Mouse (Mus musculus): ENCODE measurements around the gene Rcbtb2.
"Not testable (repeated sequence)": the region's sequence is repeated elsewhere in the genome, so short reads cannot be mapped to it uniquely, and the experiment has no call there.

Gene Rcbtb2

DNA sequence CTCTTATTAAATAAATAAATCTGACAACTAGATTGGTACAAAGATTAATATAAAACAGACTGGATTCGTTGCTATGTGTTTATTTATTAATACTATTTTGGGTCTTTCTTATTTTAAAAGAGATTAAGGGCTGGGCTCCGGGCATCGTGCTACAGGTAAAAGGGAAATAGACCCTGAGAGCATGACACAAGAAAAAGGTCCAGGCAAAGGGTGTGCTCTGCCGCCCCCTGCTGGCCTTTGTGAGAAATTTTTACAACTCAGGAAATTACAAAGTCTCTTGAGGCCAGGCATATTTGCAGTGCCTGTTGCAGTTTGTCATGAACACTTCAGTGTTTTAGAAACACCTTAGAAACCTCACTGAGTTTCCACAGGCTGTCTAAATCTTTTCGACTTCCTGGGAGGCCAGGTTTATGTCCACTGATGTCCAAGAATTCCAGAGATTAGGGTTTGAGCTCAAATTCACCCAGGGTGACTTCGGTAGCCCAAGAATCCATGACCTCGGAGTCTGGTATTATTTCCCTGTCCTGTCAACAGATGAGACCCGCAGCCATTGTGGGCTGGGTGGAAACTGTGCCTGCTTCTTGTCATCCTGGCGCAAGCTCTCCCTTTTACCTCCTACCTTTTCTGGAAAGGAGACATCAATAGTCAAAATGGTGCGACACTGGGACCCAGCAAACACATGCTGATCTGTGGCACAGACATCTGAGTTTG lies 24.0 kb upstream of the Rcbtb2 start:
- no peak overlapping the region for H3K4me3 ChIP-seq (replicated peaks; ENCODE audit: low read length)
- H3K9me3 ChIP-seq (ENCODE audit: low read length): peaks cover 6% of the 10 kb centered on the region; the same call in 1 of the 2 replicates
- peaks cover 12% of the 10 kb centered on the region; the same call in 1 of the 2 replicates for H3K27me3 ChIP-seq (ENCODE audit: insufficient read depth, low read length)
- 0 out of 2 replicates have a peak, but pooled peaks cover 3% of the 10 kb centered on the region for H3K4me1 ChIP-seq (replicated peaks; ENCODE audit: low read depth, low read length)
- H3K36me3 ChIP-seq (ENCODE audit: insufficient read depth, low read length): no peaks in the 10 kb centered on the region
- no peak for TF ChIP-seq POU5F1 (IDR thresholded peaks at IDR 0.05; ENCODE audit: borderline replicate concordance, low read length)
- no peak for TF ChIP-seq NANOG (IDR thresholded peaks at IDR 0.05; ENCODE audit: borderline replicate concordance, low read length)
- peak; percentile 61 for TF ChIP-seq CTCF (conservative IDR thresholded peaks at IDR 0.05; ENCODE audit: low read length)

DNA sequence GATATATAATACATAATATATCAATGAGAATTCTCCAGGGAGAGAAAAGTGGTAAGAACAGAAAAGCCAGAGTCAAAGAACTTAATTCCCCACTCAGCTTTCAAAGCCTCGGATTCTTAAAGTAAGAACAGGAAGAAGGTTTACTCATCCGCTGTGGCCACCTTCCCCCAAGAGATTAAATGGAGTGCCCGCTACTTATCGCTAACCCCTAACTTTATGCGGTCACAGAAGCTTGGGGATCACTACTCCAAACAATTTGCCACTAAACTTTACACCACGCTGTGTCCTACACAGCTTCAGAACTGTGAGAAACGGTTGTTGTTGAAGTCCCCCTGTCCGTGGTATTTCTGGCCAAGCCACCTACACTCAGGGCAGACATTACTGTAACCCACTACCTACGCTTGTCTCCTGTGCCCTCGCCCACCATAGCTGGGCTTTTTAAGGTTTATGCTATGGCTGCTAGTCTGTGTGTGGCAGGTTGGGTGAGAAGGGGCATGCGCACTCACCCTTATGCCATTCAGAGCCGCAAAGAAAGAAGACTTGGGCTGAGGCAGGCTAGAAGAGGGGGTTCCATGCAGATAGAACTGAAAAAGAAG lies 20.5 kb upstream of the Rcbtb2 start:
- H3K27me3 ChIP-seq (ENCODE audit: insufficient read depth, low read length): peaks cover 10% of the 10 kb centered on the region; the same call in 1 of the 2 replicates
- H3K4me1 ChIP-seq (replicated peaks; ENCODE audit: low read depth, low read length): peaks cover 9% of the 10 kb centered on the region; the same call in 1 of the 2 replicates
- H3K36me3 ChIP-seq (ENCODE audit: insufficient read depth, low read length): no peaks in the 10 kb centered on the region
- TF ChIP-seq CTCF (conservative IDR thresholded peaks at IDR 0.05; ENCODE audit: low read length) (no peak), POU5F1 (IDR thresholded peaks at IDR 0.05; ENCODE audit: borderline replicate concordance, low read length) (no peak), NANOG (IDR thresholded peaks at IDR 0.05; ENCODE audit: borderline replicate concordance, low read length) (no peak)
- no peaks in the 10 kb centered on the region for H3K9me3 ChIP-seq (ENCODE audit: low read length)
- H3K4me3 ChIP-seq (replicated peaks; ENCODE audit: low read length): no peak overlapping the region

DNA sequence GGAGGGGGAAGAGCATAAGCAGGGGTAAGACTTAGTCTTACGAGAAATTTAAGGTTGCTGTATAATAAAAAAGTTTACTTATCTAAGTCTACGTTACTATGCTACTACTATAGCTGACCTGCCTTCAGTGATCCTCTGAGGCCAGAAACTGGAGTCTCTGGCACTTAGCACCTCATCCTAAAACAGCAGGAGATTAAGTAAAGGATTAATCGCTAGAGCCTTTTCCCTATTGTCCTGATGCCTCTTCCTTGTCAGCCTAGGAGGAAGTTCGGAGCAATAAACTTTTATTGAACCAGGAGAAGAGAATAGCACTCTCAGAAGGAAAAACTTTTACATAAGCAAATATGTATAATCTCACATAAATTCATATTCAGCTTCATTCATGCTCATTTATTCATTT lies 19.9 kb upstream of the Rcbtb2 start:
- H3K36me3 ChIP-seq (ENCODE audit: insufficient read depth, low read length); H3K9me3 ChIP-seq (ENCODE audit: low read length); H3K4me3 ChIP-seq (replicated peaks; ENCODE audit: low read length); H3K27me3 ChIP-seq (ENCODE audit: insufficient read depth, low read length): not testable (repeated sequence)
- peaks cover 11% of the 10 kb centered on the region; the same call in 1 of the 2 replicates for H3K4me1 ChIP-seq (replicated peaks; ENCODE audit: low read depth, low read length)
- TF ChIP-seq NANOG (IDR thresholded peaks at IDR 0.05; ENCODE audit: borderline replicate concordance, low read length): peak; percentile 68; the same call in 1 of the 2 replicates

DNA sequence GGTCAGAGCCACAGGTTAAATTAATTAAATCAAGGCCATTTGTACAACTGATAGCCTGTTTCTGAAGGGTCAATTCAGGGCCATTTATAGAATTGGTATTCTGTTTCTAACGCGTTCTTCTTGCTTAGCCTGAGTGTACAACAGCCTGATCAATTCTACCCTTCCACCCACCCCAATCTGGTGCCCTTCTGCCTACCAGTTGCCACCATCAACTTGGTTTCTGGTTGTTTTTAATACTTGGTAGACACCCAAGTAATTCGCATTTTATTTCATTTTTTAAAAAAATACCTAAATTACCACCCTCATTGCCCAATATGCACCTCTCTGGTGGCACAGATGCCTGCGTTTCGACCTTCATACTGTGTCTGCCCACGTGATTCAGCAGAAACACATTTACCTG lies 17.9 kb upstream of the Rcbtb2 start:
- Histone ChIP-seq H3K4me3 (replicated peaks; ENCODE audit: low read length) (no peak overlapping the region), H3K36me3 (ENCODE audit: insufficient read depth, low read length) (no peaks in the 10 kb centered on the region), H3K4me1 (replicated peaks; ENCODE audit: low read depth, low read length) (peaks cover 11% of the 10 kb centered on the region; the same call in 1 of the 2 replicates), H3K27me3 (ENCODE audit: insufficient read depth, low read length) (peaks cover 10% of the 10 kb centered on the region; the same call in 1 of the 2 replicates), H3K9me3 (ENCODE audit: low read length) (no peaks in the 10 kb centered on the region; the same call in 1 of the 2 replicates)
- TF ChIP-seq POU5F1 (IDR thresholded peaks at IDR 0.05; ENCODE audit: borderline replicate concordance, low read length) (no peak), NANOG (IDR thresholded peaks at IDR 0.05; ENCODE audit: borderline replicate concordance, low read length) (no peak), CTCF (conservative IDR thresholded peaks at IDR 0.05; ENCODE audit: low read length) (no peak)

DNA sequence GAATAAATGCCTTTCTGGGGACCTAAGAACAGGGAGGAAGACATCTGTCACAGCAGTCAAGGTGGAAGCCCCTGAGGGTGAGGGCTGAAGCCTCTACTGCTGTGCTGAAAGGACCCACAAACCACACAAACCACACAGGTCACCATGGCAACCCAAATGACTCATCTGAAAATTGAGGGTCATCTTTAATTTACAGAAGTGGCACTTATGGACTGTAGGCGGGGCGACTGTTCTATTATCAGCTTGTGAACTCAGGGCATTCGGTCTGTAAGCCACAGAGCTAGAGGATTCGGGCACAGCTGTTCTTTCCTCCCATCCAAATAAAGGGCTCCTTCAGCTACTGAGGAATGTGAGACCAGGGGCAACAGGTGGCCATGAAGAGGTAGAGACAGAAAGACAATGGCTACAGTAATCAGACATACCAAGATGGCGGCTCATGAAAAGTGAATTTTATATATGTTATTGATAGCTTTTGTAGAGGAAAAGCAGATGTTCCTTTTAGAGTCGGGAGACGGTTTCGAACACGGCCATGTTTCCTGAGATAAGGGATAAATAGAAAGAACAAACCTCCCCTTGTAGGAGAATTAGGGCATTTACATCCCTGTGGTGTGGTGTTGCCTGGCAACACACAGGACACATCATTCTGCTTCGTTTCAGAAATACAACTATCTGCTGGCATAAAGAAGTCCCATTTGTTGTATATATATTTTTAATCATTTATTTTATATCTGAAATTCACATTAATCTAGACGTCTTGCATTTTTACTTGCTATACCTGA lies 17.2 kb upstream of the Rcbtb2 start:
- Histone ChIP-seq H3K4me1 (replicated peaks; ENCODE audit: low read depth, low read length) (peaks cover 11% of the 10 kb centered on the region; the same call in 1 of the 2 replicates), H3K9me3 (ENCODE audit: low read length) (no peaks in the 10 kb centered on the region; the same call in 1 of the 2 replicates), H3K36me3 (ENCODE audit: insufficient read depth, low read length) (no peaks in the 10 kb centered on the region), H3K4me3 (replicated peaks; ENCODE audit: low read length) (no peak overlapping the region), H3K27me3 (ENCODE audit: insufficient read depth, low read length) (peaks cover 7% of the 10 kb centered on the region; the same call in 1 of the 2 replicates)
- TF ChIP-seq CTCF (conservative IDR thresholded peaks at IDR 0.05; ENCODE audit: low read length) (no peak), POU5F1 (IDR thresholded peaks at IDR 0.05; ENCODE audit: borderline replicate concordance, low read length) (no peak), NANOG (IDR thresholded peaks at IDR 0.05; ENCODE audit: borderline replicate concordance, low read length) (no peak)

DNA sequence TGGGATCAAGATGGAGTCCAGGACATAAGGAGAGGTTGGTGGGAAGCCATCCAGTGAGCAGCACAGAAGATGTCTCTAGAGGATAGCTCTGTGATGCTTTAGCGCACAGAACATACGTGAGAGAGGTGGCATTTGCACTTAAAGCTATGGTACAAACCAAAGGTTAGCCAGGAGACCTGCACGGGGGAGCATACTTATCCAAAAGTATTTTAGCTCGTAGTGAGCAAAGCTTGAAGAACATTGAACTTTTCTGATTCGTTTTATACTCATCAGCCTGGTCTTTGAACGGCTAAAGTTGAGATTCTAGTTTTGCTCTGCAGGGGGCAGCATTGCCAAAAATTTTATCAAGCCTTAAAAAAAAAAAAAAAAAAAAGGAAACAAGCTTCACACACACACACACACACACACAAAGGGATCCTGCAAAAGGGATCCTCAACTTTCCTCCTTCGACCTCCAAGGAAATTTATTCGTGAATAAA lies 16.6 kb upstream of the Rcbtb2 start:
- Histone ChIP-seq H3K4me1 (replicated peaks; ENCODE audit: low read depth, low read length) (peaks cover 11% of the 10 kb centered on the region; the same call in 1 of the 2 replicates), H3K9me3 (ENCODE audit: low read length) (no peaks in the 10 kb centered on the region; the same call in 1 of the 2 replicates), H3K27me3 (ENCODE audit: insufficient read depth, low read length) (0 out of 2 replicates have a peak, but pooled peaks cover 2% of the 10 kb centered on the region), H3K36me3 (ENCODE audit: insufficient read depth, low read length) (no peaks in the 10 kb centered on the region), H3K4me3 (replicated peaks; ENCODE audit: low read length) (no peak overlapping the region)
- TF ChIP-seq CTCF (conservative IDR thresholded peaks at IDR 0.05; ENCODE audit: low read length) (peak; percentile 52), NANOG (IDR thresholded peaks at IDR 0.05; ENCODE audit: borderline replicate concordance, low read length) (no peak)

DNA sequence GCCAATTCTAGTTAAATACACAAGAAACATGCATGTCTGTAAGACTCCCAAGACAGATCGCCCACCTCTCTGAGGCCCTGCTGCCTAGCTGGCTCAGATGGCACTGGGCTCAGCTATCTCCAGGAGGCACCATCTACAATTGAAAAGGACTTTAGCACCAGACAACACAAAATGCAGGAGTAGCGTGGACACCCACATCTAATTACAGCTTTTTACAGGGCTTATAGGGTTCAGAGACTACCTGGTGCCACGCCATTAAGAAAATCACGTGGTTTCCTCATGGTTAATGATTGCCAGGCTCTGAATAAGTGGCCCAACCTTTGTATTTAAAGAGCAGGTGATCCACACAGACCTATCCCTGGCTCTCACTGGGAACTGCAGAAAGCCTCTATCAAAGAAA lies 15.9 kb upstream of the Rcbtb2 start:
- H3K36me3 ChIP-seq (ENCODE audit: insufficient read depth, low read length): no peaks in the 10 kb centered on the region
- H3K27me3 ChIP-seq (ENCODE audit: insufficient read depth, low read length): no peaks in the 10 kb centered on the region
- TF ChIP-seq POU5F1 (IDR thresholded peaks at IDR 0.05; ENCODE audit: borderline replicate concordance, low read length) (no peak), CTCF (conservative IDR thresholded peaks at IDR 0.05; ENCODE audit: low read length) (no peak), NANOG (IDR thresholded peaks at IDR 0.05; ENCODE audit: borderline replicate concordance, low read length) (no peak)
- no peaks in the 10 kb centered on the region; the same call in 1 of the 2 replicates for H3K9me3 ChIP-seq (ENCODE audit: low read length)
- H3K4me1 ChIP-seq (replicated peaks; ENCODE audit: low read depth, low read length): peaks cover 11% of the 10 kb centered on the region; the same call in 1 of the 2 replicates
- no peak overlapping the region for H3K4me3 ChIP-seq (replicated peaks; ENCODE audit: low read length)

DNA sequence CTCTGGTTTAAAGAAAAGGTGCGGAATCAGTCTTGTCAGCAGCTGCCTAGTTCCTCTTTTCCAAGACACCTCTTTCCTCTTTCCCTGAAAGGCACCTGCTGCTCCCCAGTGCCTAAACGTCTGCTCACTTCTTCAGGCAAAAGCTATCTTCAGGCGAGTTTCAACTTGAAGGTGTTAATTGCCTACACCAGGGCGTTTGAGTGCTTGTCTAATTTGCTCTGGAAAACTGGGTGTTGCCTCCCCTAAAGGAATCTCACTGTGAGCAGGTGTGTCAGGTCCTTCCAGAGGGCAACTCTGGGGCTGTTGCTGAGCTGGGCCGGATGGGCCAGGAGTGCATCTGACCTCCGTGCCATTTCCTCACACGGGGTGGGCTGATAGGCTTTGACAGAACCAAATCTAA lies 15.5 kb upstream of the Rcbtb2 start:
- H3K4me1 ChIP-seq (replicated peaks; ENCODE audit: low read depth, low read length): peaks cover 14% of the 10 kb centered on the region
- TF ChIP-seq NANOG (IDR thresholded peaks at IDR 0.05; ENCODE audit: borderline replicate concordance, low read length): no peak
- no peak for TF ChIP-seq POU5F1 (IDR thresholded peaks at IDR 0.05; ENCODE audit: borderline replicate concordance, low read length)
- TF ChIP-seq CTCF (conservative IDR thresholded peaks at IDR 0.05; ENCODE audit: low read length): no peak

More for the DNA sequence above, 15.5 kb upstream of the Rcbtb2 start:
- no peaks in the 10 kb centered on the region; the same call in 1 of the 2 replicates for H3K9me3 ChIP-seq (ENCODE audit: low read length)
- H3K4me3 ChIP-seq (replicated peaks; ENCODE audit: low read length): no peak overlapping the region
- no peaks in the 10 kb centered on the region for H3K27me3 ChIP-seq (ENCODE audit: insufficient read depth, low read length)
- H3K36me3 ChIP-seq (ENCODE audit: insufficient read depth, low read length): no peaks in the 10 kb centered on the region

Data from E14TG2a.4 (cell line).